Mouse (Mus musculus) embryonic facial prominence, embryonic 10.5 days (tissue): ENCODE data around the gene Amer2. TPM values are rescaled to one million over a fixed set of nuclear protein-coding genes. Genes with fewer than 3 reads are reported as not detected.
A peak's percentile ranks its signal among the peaks of the same experiment; 100 is the strongest.
"Not testable (repeated sequence)": the region's sequence is repeated elsewhere in the genome, so short reads cannot be mapped to it uniquely, and the experiment has no call there.

Experiments used
- DNase-seq: peaks from one replicate; pipeline ENCODE4 v3.0.0-alpha.2; 2017; ENCODE audit warnings: low spot score
- H3K27ac ChIP-seq: fragments of 300-500 bp; sonication (generic); replicated peaks from 2 replicates; pipeline ENCODE4 v1.5.1; 2016; ENCODE audit warnings: mild to moderate bottlenecking
- H3K27me3 ChIP-seq: fragments of 300-500 bp; sonication (generic); replicated peaks from 2 replicates; pipeline ENCODE4 v1.6.1; 2016; ENCODE audit warnings: low read depth, mild to moderate bottlenecking; ENCODE audit not compliant: poor library complexity, severe bottlenecking
- H3K36me3 ChIP-seq: fragments of 300-500 bp; sonication (generic); replicated peaks from 2 replicates; pipeline ENCODE4 v1.6.1; 2016; ENCODE audit warnings: mild to moderate bottlenecking, moderate library complexity
- H3K4me1 ChIP-seq: fragments of 300-500 bp; sonication (generic); 2 replicates; pipeline ENCODE4 v1.6.1; 2016
- H3K4me3 ChIP-seq: fragments of 300-500 bp; sonication (generic); 2 replicates; pipeline ENCODE4 v1.5.1; 2016; ENCODE audit warnings: mild to moderate bottlenecking, moderate library complexity
- H3K9me3 ChIP-seq: fragments of 300-500 bp; sonication (generic); 2 replicates; pipeline ENCODE4 v1.6.1; 2016; ENCODE audit warnings: mild to moderate bottlenecking
- WGBS: fragments of 180-500 bp; shearing (Covaris S2); methylation state at CpG from one replicate; pipeline ENCODE4 v1.1.7; 2016; 5-methylcytosine and 5-hydroxymethylcytosine counted together
- polyA plus RNA-seq: library from polyadenylated mRNA; unstranded; fragments of >200 nt; fragmentation: Nextera tagmentation; extraction: Ambion mirVana; gene quantifications from 2 replicates; pipeline ENCODE4 v1.2.1, GENCODE M21; 2016

Gene Amer2
- 4.5 and 4.9 TPM in 2 replicates for polyA plus RNA-seq

GRCm38 (mm10) chr14:60372821-60373309 lies at the start of gene Amer2:
Gene Amer2, plus strand, starts transcription at chr14:60373259.
- WGBS = 83% methylated on average over 1 of the region's 1 CpGs
- no peak for DNase-seq
- no peak within 1 kb of the TSS for H3K4me3 ChIP-seq
- H3K27ac ChIP-seq = no peak within 1 kb of the TSS
- H3K36me3 ChIP-seq = no peaks in the 10 kb centered on the region
- peaks cover 39% of the 10 kb centered on the region for H3K27me3 ChIP-seq
- no peaks in the 10 kb centered on the region for H3K9me3 ChIP-seq
- H3K4me1 ChIP-seq = peaks cover 22% of the 10 kb centered on the region

- not testable (repeated sequence) for H3K27ac ChIP-seq, H3K36me3 ChIP-seq, H3K9me3 ChIP-seq, H3K27me3 ChIP-seq, H3K4me3 ChIP-seq, DNase-seq, H3K4me1 ChIP-seq
- WGBS = 88% methylated on average over 5 of the region's 5 CpGs
These were observed 33.1 kb upstream of the Amer2 start for GRCm38 (mm10) chr14:60340001-60340400.

GRCm38 (mm10) chr14:60340570-60340969 lies 32.5 kb upstream of the Amer2 start:
- H3K27me3 ChIP-seq = no peaks in the 10 kb centered on the region
- H3K4me1 ChIP-seq = 0 out of 2 replicates have a peak, but pooled peaks cover 6% of the 10 kb centered on the region
- H3K4me3 ChIP-seq = no peak overlapping the region
- DNase-seq = no peak
- H3K36me3 ChIP-seq = no peaks in the 10 kb centered on the region
- no peak overlapping the region for H3K27ac ChIP-seq
- no peaks in the 10 kb centered on the region for H3K9me3 ChIP-seq
- WGBS = 80% methylated on average over 4 of the region's 4 CpGs

- no peaks in the 10 kb centered on the region for H3K9me3 ChIP-seq
- H3K36me3 ChIP-seq = no peaks in the 10 kb centered on the region
- no peaks in the 10 kb centered on the region for H3K27me3 ChIP-seq
- no peak overlapping the region for H3K27ac ChIP-seq
- DNase-seq = no peak
- 0 out of 2 replicates have a peak, but pooled peaks cover 6% of the 10 kb centered on the region for H3K4me1 ChIP-seq
- WGBS = 92% methylated on average over 6 of the region's 6 CpGs
- H3K4me3 ChIP-seq = no peak overlapping the region
These were observed 27.7 kb upstream of the Amer2 start for GRCm38 (mm10) chr14:60345326-60345876.

GRCm38 (mm10) chr14:60358347-60358746 lies 14.7 kb upstream of the Amer2 start:
- peaks cover 9% of the 10 kb centered on the region for H3K4me1 ChIP-seq
- no peak overlapping the region for H3K4me3 ChIP-seq
- no peaks in the 10 kb centered on the region for H3K27me3 ChIP-seq
- H3K27ac ChIP-seq = no peak overlapping the region
- H3K9me3 ChIP-seq = no peaks in the 10 kb centered on the region
- WGBS = 83% methylated on average over 5 of the region's 5 CpGs
- no peak for DNase-seq
- H3K36me3 ChIP-seq = no peaks in the 10 kb centered on the region

- Histone ChIP-seq H3K4me3 (no peak overlapping the region), H3K27me3 (no peaks in the 10 kb centered on the region), H3K9me3 (no peaks in the 10 kb centered on the region), H3K4me1 (peaks cover 9% of the 10 kb centered on the region), H3K27ac (0 out of 2 replicates have a peak overlapping the region, but pooled peaks have one; percentile 24), H3K36me3 (no peaks in the 10 kb centered on the region)
- DNase-seq = no peak
- WGBS = 53% methylated on average over 9 of the region's 9 CpGs
These were observed 11.5 kb upstream of the Amer2 start for GRCm38 (mm10) chr14:60361380-60362212.

GRCm38 (mm10) chr14:60366729-60367128 lies 6.3 kb upstream of the Amer2 start:
- no peak for DNase-seq
- H3K4me1 ChIP-seq = peaks cover 22% of the 10 kb centered on the region
- WGBS = 57% methylated on average over 1 of the region's 1 CpGs

GRCm38 (mm10) chr14:60368769-60369666 lies 4.0 kb upstream of the Amer2 start:
- H3K27me3 ChIP-seq = 0 out of 2 replicates have a peak, but pooled peaks cover 6% of the 10 kb centered on the region
- no peaks in the 10 kb centered on the region for H3K36me3 ChIP-seq
- DNase-seq = peak; percentile 11
- H3K4me3 ChIP-seq = no peak overlapping the region
- no peak overlapping the region for H3K27ac ChIP-seq
- 49% methylated on average over 9 of the region's 9 CpGs for WGBS
- peaks cover 13% of the 10 kb centered on the region for H3K4me1 ChIP-seq
- H3K9me3 ChIP-seq = no peaks in the 10 kb centered on the region

More at GRCm38 (mm10) chr14:60366729-60367128, 6.3 kb upstream of the Amer2 start:
- H3K4me3 ChIP-seq = no peak overlapping the region
- 0 out of 2 replicates have a peak, but pooled peaks cover 5% of the 10 kb centered on the region for H3K27me3 ChIP-seq
- H3K27ac ChIP-seq = no peak overlapping the region
- no peaks in the 10 kb centered on the region for H3K9me3 ChIP-seq
- H3K36me3 ChIP-seq = no peaks in the 10 kb centered on the region

GRCm38 (mm10) chr14:60369667-60370315 lies 3.3 kb upstream of the Amer2 start:
- H3K27me3 ChIP-seq = peaks cover 14% of the 10 kb centered on the region; the same call in 1 of the 2 replicates
- no peak overlapping the region for H3K27ac ChIP-seq
- H3K9me3 ChIP-seq = no peaks in the 10 kb centered on the region
- H3K4me1 ChIP-seq = peaks cover 13% of the 10 kb centered on the region
- DNase-seq = no peak
- no peak overlapping the region for H3K4me3 ChIP-seq
- 68% methylated on average over 5 of the region's 5 CpGs for WGBS
- H3K36me3 ChIP-seq = no peaks in the 10 kb centered on the region

GRCm38 (mm10) chr14:60377107-60377506 lies 4.0 kb downstream of the Amer2 start:
- Histone ChIP-seq H3K4me3 (no peak overlapping the region), H3K4me1 (peaks cover 31% of the 10 kb centered on the region), H3K27ac (no peak overlapping the region), H3K9me3 (no peaks in the 10 kb centered on the region), H3K27me3 (peaks cover 64% of the 10 kb centered on the region), H3K36me3 (0 out of 2 replicates have a peak, but pooled peaks cover 6% of the 10 kb centered on the region)
- DNase-seq = no peak
- WGBS = 59% methylated on average over 2 of the region's 2 CpGs

GRCm38 (mm10) chr14:60377546-60377945 lies 4.5 kb downstream of the Amer2 start:
- 0 out of 2 replicates have a peak, but pooled peaks cover 6% of the 10 kb centered on the region for H3K36me3 ChIP-seq
- peak overlapping the region; percentile 74 for H3K4me3 ChIP-seq
- no peak overlapping the region for H3K27ac ChIP-seq
- peaks cover 31% of the 10 kb centered on the region for H3K4me1 ChIP-seq
- DNase-seq = peak; percentile 17
- H3K27me3 ChIP-seq = peaks cover 64% of the 10 kb centered on the region
- 25% methylated on average over 10 of the region's 10 CpGs for WGBS
- no peaks in the 10 kb centered on the region for H3K9me3 ChIP-seq
